Mouse (Mus musculus) kidney, adult 2 months (tissue): ENCODE results near the gene Senp3. TPM values are rescaled to one million over a fixed set of nuclear protein-coding genes. Genes with fewer than 3 reads are reported as not detected.
A peak's percentile ranks its signal among the peaks of the same experiment; 100 is the strongest.

Experiments
- DNase-seq: peaks from one replicate; pipeline ENCODE4 v3.0.0; 2021
- H3K27ac ChIP-seq: fragments of 200-500 bp; 2 replicates; pipeline ENCODE4 v1.5.1; 2012; ENCODE audit warnings: low read depth, low read length, control low read depth, inconsistent platforms; ENCODE audit not compliant: insufficient read depth
- H3K27me3 ChIP-seq: fragments of 200-500 bp; replicated peaks from 2 replicates; pipeline ENCODE4 v1.6.1; 2012; ENCODE audit warnings: mild to moderate bottlenecking, moderate library complexity, low read length, inconsistent platforms; ENCODE audit not compliant: control insufficient read depth, insufficient read depth
- H3K36me3 ChIP-seq: fragments of 200-500 bp; 2 replicates; pipeline ENCODE4 v1.6.1; 2012; ENCODE audit warnings: mild to moderate bottlenecking, moderate library complexity, low read length, inconsistent platforms; ENCODE audit not compliant: control insufficient read depth, insufficient read depth
- H3K4me1 ChIP-seq: fragments of 200-500 bp; 2 replicates; pipeline ENCODE4 v1.6.1; 2011; ENCODE audit warnings: low read length; ENCODE audit not compliant: control insufficient read depth, insufficient read depth
- H3K4me3 ChIP-seq: fragments of 200-500 bp; 2 replicates; pipeline ENCODE4 v1.5.1; 2011; ENCODE audit warnings: mild to moderate bottlenecking, low read depth, low read length, control low read depth; ENCODE audit not compliant: insufficient read depth
- CTCF ChIP-seq: fragments of 200-500 bp; conservative IDR thresholded peaks from 2 replicates; pipeline ENCODE4 v1.5.1; 2011; ENCODE audit warnings: low read depth, mild to moderate bottlenecking, control low read depth, low read length, moderate library complexity, mixed read lengths; ENCODE audit not compliant: insufficient read depth, insufficient read length
- POLR2A ChIP-seq: fragments of 200-500 bp; IDR thresholded peaks from one replicate; pipeline ENCODE4 v1.6.1; 2011; ENCODE audit warnings: low read depth, low read length, control low read depth
- WGBS: fragments of 180-500 bp; shearing (Covaris S2); methylation state at CpG from one replicate; pipeline ENCODE4 v1.1.7; 2018; 5-methylcytosine and 5-hydroxymethylcytosine counted together
- polyA plus RNA-seq: library from polyadenylated mRNA; depleted of rRNA; stranded (reverse); fragments of >200 nt; gene quantifications from 2 replicates; pipeline ENCODE4 v1.2.3, GENCODE M21; 2012

Gene Senp3
- polyA plus RNA-seq, 1 experiment = 41.8 TPM

DNA sequence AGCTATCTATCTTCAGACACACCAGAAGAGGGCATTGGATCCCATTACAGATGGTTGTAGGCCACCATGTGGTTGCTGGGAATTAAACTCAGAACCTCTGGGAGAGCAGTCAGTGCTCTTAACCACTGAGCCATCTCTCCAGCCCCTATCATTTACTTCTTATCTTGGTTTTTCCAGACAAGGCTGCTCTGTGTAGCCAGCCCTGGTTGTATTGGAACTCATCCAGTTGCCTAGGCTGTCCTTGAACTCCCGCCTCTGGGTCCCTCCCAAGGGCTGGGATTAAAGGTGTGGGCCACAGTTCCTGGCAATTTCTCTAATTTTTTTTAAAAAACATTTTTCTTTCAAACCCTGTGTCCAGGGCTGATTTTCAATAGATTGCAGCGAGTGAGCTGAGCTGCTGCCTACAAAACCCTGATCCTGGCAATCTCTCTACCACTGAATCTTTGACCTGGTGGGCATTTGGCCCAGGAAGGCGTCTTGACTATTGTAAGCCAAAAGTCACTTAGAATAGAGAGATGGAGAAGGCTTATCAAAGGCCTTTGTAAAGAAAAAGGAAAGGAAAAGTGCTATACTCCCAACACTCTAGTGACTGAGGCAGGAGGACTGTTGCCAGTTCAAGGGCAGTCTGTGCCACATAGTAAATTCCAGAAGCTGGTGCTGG lies 20.5 kb downstream of the Senp3 start:
- no peak overlapping the region; the same call in 1 of the 2 replicates for H3K27ac ChIP-seq
- TF ChIP-seq CTCF (no peak), POLR2A (no peak)
- 47% methylated on average over 3 of the region's 3 CpGs for WGBS
- H3K4me3 ChIP-seq = no peak overlapping the region
- H3K36me3 ChIP-seq = no peaks in the 10 kb centered on the region; the same call in 1 of the 2 replicates
- no peaks in the 10 kb centered on the region for H3K27me3 ChIP-seq
- peaks cover 6% of the 10 kb centered on the region; the same call in 1 of the 2 replicates for H3K4me1 ChIP-seq
- peak; percentile 48 for DNase-seq

GRCm38 (mm10) chr11:69657462-69657881 lies 24.4 kb downstream of the Senp3 start:
- no peak for DNase-seq
- TF ChIP-seq CTCF (no peak), POLR2A (no peak)

GRCm38 (mm10) chr11:69656617-69657461 lies 25.0 kb downstream of the Senp3 start:
- Histone ChIP-seq H3K36me3 (peaks cover 3% of the 10 kb centered on the region), H3K4me1 (peaks cover 4% of the 10 kb centered on the region; the same call in 1 of the 2 replicates), H3K27me3 (no peaks in the 10 kb centered on the region), H3K4me3 (no peak overlapping the region), H3K27ac (no peak overlapping the region)
- peak; percentile 49 for DNase-seq
- WGBS = 76% methylated on average over 10 of the region's 10 CpGs
- TF ChIP-seq POLR2A = no peak
- TF ChIP-seq CTCF = peak; percentile 71

More at GRCm38 (mm10) chr11:69657462-69657881, 24.4 kb downstream of the Senp3 start:
- H3K27me3 ChIP-seq = no peaks in the 10 kb centered on the region
- no peak overlapping the region for H3K4me3 ChIP-seq
- 78% methylated on average over 15 of the region's 15 CpGs for WGBS
- no peak overlapping the region for H3K27ac ChIP-seq
- peaks cover 4% of the 10 kb centered on the region; the same call in 1 of the 2 replicates for H3K4me1 ChIP-seq
- no peaks in the 10 kb centered on the region; the same call in 1 of the 2 replicates for H3K36me3 ChIP-seq

DNA sequence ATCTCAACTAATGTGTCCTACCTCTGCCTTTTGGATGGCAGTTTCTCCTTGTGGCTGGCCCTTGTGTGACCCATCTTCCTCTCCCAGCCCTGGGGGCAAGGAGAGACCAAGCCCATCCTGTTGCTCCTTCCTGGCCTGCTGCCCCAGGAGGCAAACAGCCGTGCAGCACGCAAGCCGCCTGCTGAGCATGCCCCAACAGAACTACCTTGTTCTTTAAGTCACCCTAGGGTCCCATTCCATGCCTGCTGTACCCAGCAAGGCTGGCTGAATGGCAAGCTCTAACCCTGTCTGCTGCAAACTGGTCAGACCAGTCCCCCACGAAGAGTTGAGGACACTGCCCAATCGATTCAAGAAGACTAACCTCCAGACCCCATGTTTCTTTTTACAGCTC lies 25.8 kb downstream of the Senp3 start:
- H3K4me3 ChIP-seq = no peak overlapping the region
- H3K27ac ChIP-seq = no peak overlapping the region
- H3K36me3 ChIP-seq = peaks cover 9% of the 10 kb centered on the region
- DNase-seq = no peak
- 55% methylated on average over 5 of the region's 5 CpGs for WGBS
- no peaks in the 10 kb centered on the region for H3K4me1 ChIP-seq
- no peaks in the 10 kb centered on the region for H3K27me3 ChIP-seq
- no peak for TF ChIP-seq POLR2A
- no peak for TF ChIP-seq CTCF

GRCm38 (mm10) chr11:69655264-69656064 lies 26.4 kb downstream of the Senp3 start, which contains the start of gene Sox15:
Gene Sox15 (plus strand): TSS chr11:69655314.
- no peaks in the 10 kb centered on the region for H3K4me1 ChIP-seq
- DNase-seq = peak; percentile 72
- no peak within 1 kb of the TSS for H3K4me3 ChIP-seq
- H3K27me3 ChIP-seq = no peaks in the 10 kb centered on the region
- TF ChIP-seq POLR2A (no peak), CTCF (peak; percentile 64)
- WGBS = 23% methylated on average over 34 of the region's 34 CpGs
- no peak within 1 kb of the TSS for H3K27ac ChIP-seq
- H3K36me3 ChIP-seq = peaks cover 9% of the 10 kb centered on the region

- no peak overlapping the region for H3K27ac ChIP-seq
- H3K4me1 ChIP-seq = no peaks in the 10 kb centered on the region
- no peak overlapping the region for H3K4me3 ChIP-seq
- WGBS = 37% methylated on average over 9 of the region's 9 CpGs
- TF ChIP-seq CTCF = no peak
- TF ChIP-seq POLR2A = no peak
- no peaks in the 10 kb centered on the region for H3K27me3 ChIP-seq
- peaks cover 9% of the 10 kb centered on the region for H3K36me3 ChIP-seq
- no peak for DNase-seq
Measured at GRCm38 (mm10) chr11:69654760-69655159, 27.1 kb downstream of the Senp3 start.
